Mouse (Mus musculus) MEL (cell line): ENCODE data around the gene 1110051M20Rik. TPM values are rescaled to one million over a fixed set of nuclear protein-coding genes. Genes with fewer than 3 reads are reported as not detected.
A peak's percentile ranks its signal among the peaks of the same experiment; 100 is the strongest.

Source experiments
- DNase-seq: peaks from one replicate; pipeline ENCODE4 v3.0.0; 2011; ENCODE audit warnings: low read depth, low spot score
- H3K27ac ChIP-seq: 2 replicates; pipeline ENCODE4 v1.5.1; 2012; ENCODE audit warnings: low read depth, mild to moderate bottlenecking, control low read depth, low read length, moderate library complexity; ENCODE audit not compliant: control insufficient read depth
- H3K27me3 ChIP-seq, 2 experiments: fragments of 150-350 bp in 1 of 2; sonication (generic) in 1 of 2; 2 replicates each; pipeline ENCODE4 v1.6.1; 2012; ENCODE audit warnings: low read length in 2 of 2, mild to moderate bottlenecking in 2 of 2, improper control_type of control experiment in 1 of 2, moderate library complexity in 1 of 2; ENCODE audit not compliant: insufficient read depth in 2 of 2, control insufficient read depth in 1 of 2
- H3K36me3 ChIP-seq, 2 experiments: 2 replicates each; pipeline ENCODE4 v1.6.1; 2012 to 2014; ENCODE audit warnings: low read length in 2 of 2, improper control_type of control experiment in 1 of 2, inconsistent platforms in 1 of 2, mild to moderate bottlenecking in 1 of 2; ENCODE audit not compliant: insufficient read depth in 2 of 2, control insufficient read depth in 1 of 2
- H3K4me1 ChIP-seq, 2 experiments: fragments of 150-350 bp in 1 of 2; sonication (generic) in 1 of 2; 2 replicates each; pipeline ENCODE4 v1.6.1; 2012; ENCODE audit warnings: low read length in 2 of 2, improper control_type of control experiment in 1 of 2, mild to moderate bottlenecking in 1 of 2; ENCODE audit not compliant: insufficient read depth in 2 of 2, control insufficient read depth in 1 of 2
- H3K4me3 ChIP-seq, 2 experiments: fragments of 150-350 bp in 1 of 2; sonication (generic) in 1 of 2; 2 replicates each; pipeline ENCODE4 v1.5.1; 2012; ENCODE audit warnings: low read depth in 2 of 2, low read length in 2 of 2, mild to moderate bottlenecking in 2 of 2, moderate library complexity in 2 of 2, control low read depth in 1 of 2, improper control_type of control experiment in 1 of 2; ENCODE audit not compliant: control insufficient read depth in 1 of 2, insufficient read depth in 1 of 2
- H3K79me2 ChIP-seq: 2 replicates; pipeline ENCODE4 v1.6.1; 2012; ENCODE audit warnings: mild to moderate bottlenecking, low read length, moderate library complexity; ENCODE audit not compliant: control insufficient read depth, poor library complexity, insufficient read depth
- H3K9ac ChIP-seq: 2 replicates; pipeline ENCODE4 v1.6.1; 2012; ENCODE audit warnings: low read depth, mild to moderate bottlenecking, control low read depth, low read length, moderate library complexity; ENCODE audit not compliant: control insufficient read depth, poor library complexity, severe bottlenecking
- H3K9me3 ChIP-seq: fragments of 150-350 bp; sonication (generic); replicated peaks from 2 replicates; pipeline ENCODE4 v1.6.1; 2012; ENCODE audit warnings: mild to moderate bottlenecking, low read length, improper control_type of control experiment, moderate library complexity; ENCODE audit not compliant: insufficient read depth
- BHLHE40 ChIP-seq: IDR thresholded peaks from 2 replicates; pipeline ENCODE4 v1.6.1; 2012; ENCODE audit warnings: low read depth, mild to moderate bottlenecking, inconsistent platforms, low read length, improper control_type of control experiment, borderline replicate concordance
- CHD2 ChIP-seq: IDR thresholded peaks from 2 replicates; pipeline ENCODE4 v1.6.1; 2011; ENCODE audit warnings: low read length, improper control_type of control experiment
- EP300 ChIP-seq, 2 experiments: IDR thresholded peaks; 2 replicates each; pipeline ENCODE4 v1.6.1; 2011; ENCODE audit warnings: improper control_type of control experiment in 2 of 2, low read length in 2 of 2, low read depth in 1 of 2, mild to moderate bottlenecking in 1 of 2
- ETS1 ChIP-seq: IDR thresholded peaks from 2 replicates; pipeline ENCODE4 v1.6.1; 2012; ENCODE audit warnings: low read depth, mild to moderate bottlenecking, inconsistent platforms, low read length, improper control_type of control experiment, moderate library complexity
- GATA1 ChIP-seq: IDR thresholded peaks from 2 replicates; pipeline ENCODE4 v1.6.1; 2011; ENCODE audit warnings: low read depth, low read length, improper control_type of control experiment
- MAFK ChIP-seq: IDR thresholded peaks from 2 replicates; pipeline ENCODE4 v1.6.1; 2011; ENCODE audit warnings: low read depth, mild to moderate bottlenecking, low read length, improper control_type of control experiment, borderline replicate concordance
- MEF2A ChIP-seq: IDR thresholded peaks from 2 replicates; pipeline ENCODE4 v1.6.1; 2014; ENCODE audit warnings: low read depth, mild to moderate bottlenecking, inconsistent platforms, low read length, improper control_type of control experiment; ENCODE audit not compliant: poor library complexity, insufficient replicate concordance, severe bottlenecking; ENCODE audit errors: extremely low read depth
- RCOR1 ChIP-seq: IDR thresholded peaks from 2 replicates; pipeline ENCODE4 v1.6.1; 2012; ENCODE audit warnings: low read depth, mild to moderate bottlenecking, inconsistent platforms, low read length, improper control_type of control experiment
- TAL1 ChIP-seq: IDR thresholded peaks from 2 replicates; pipeline ENCODE4 v1.6.1; 2012; ENCODE audit warnings: mild to moderate bottlenecking, inconsistent platforms, low read length, moderate library complexity, mixed read lengths
- TCF12 ChIP-seq: IDR thresholded peaks from 2 replicates; pipeline ENCODE4 v1.6.1; 2014; ENCODE audit warnings: low read depth, mild to moderate bottlenecking, inconsistent platforms, low read length, improper control_type of control experiment, moderate library complexity
- USF2 ChIP-seq, 2 experiments: IDR thresholded peaks; 2 replicates each; pipeline ENCODE4 v1.6.1; 2011 to 2012; ENCODE audit warnings: improper control_type of control experiment in 2 of 2, low read length in 2 of 2, borderline replicate concordance in 1 of 2, inconsistent platforms in 1 of 2, low read depth in 1 of 2, mild to moderate bottlenecking in 1 of 2; ENCODE audit not compliant: insufficient read depth in 1 of 2
- polyA plus RNA-seq, 2 experiments: library from polyadenylated mRNA; stranded (reverse) in 1 of 2; unstranded in 1 of 2; fragments of >175 nt in 1 of 2; fragments of >200 nt in 1 of 2; gene quantifications; 2 replicates each; pipeline versions ENCODE4 v1.2.1 to v1.2.4; 2012; ENCODE audit warnings: low replicate concordance in 2 of 2, low read depth in 1 of 2; ENCODE audit not compliant: insufficient read length in 2 of 2, insufficient read depth in 1 of 2, missing spikeins in 1 of 2
- total RNA-seq: library from RNA; depleted of rRNA; stranded (reverse); fragments of 300-350 nt; gene quantifications from 2 replicates; pipeline ENCODE4 v1.2.3, GENCODE M21; 2012

1110051M20Rik gene
- total and polyA plus RNA-seq, 3 experiments: 23.0 to 23.3 TPM; not detected in 1

- TF ChIP-seq MAFK (0 out of 2 replicates have a peak, but pooled peaks have one; percentile 21), ETS1 (peak; percentile 83), TCF12 (peak; percentile 83)
Measured at GRCm38 (mm10) chr2:91452658-91453057, 8.2 kb upstream of the 1110051M20Rik start (continued).

GRCm38 (mm10) chr2:91450316-91450715 lies 5.8 kb upstream of the 1110051M20Rik start:
- no peaks in the 10 kb centered on the region for H3K27me3 ChIP-seq
- TF ChIP-seq MEF2A (no peak), USF2 (IDR thresholded peaks at IDR 0.05; ENCODE audit: borderline replicate concordance in 1 of 2, insufficient read depth in 1 of 2, low read depth in 1 of 2, low read length in 2 of 2) (no peak), GATA1 (no peak)
- peaks cover 0 to 3% of the 10 kb centered on the region in 2 experiments; a peak in 3 of 4 replicates for H3K4me1 ChIP-seq
- no peak overlapping the region for H3K27ac ChIP-seq
- H3K36me3 ChIP-seq: peaks cover 0 to 9% of the 10 kb centered on the region in 2 experiments; a peak in 2 of 4 replicates
- no peak overlapping the region for H3K4me3 ChIP-seq
- no peaks in the 10 kb centered on the region for H3K79me2 ChIP-seq
- H3K9me3 ChIP-seq: no peaks in the 10 kb centered on the region
- no peak for DNase-seq
- H3K9ac ChIP-seq: no peak overlapping the region

GRCm38 (mm10) chr2:91449662-91450061 lies 5.2 kb upstream of the 1110051M20Rik start:
- Histone ChIP-seq H3K36me3 (peaks cover 0 to 15% of the 10 kb centered on the region in 2 experiments; a peak in 2 of 4 replicates), H3K4me1 (peaks cover 0 to 3% of the 10 kb centered on the region in 2 experiments; a peak in 3 of 4 replicates), H3K4me3 (no peak overlapping the region), H3K27me3 (no peaks in the 10 kb centered on the region), H3K9me3 (no peaks in the 10 kb centered on the region), H3K27ac (no peak overlapping the region), H3K79me2 (no peaks in the 10 kb centered on the region), H3K9ac (no peak overlapping the region)
- TF ChIP-seq CHD2 (no peak), TAL1 (no peak)
- DNase-seq: no peak

GRCm38 (mm10) chr2:91442241-91442640 lies 2.3 kb downstream of the 1110051M20Rik start:
- Histone ChIP-seq H3K36me3 (peaks cover 0 to 7% of the 10 kb centered on the region in 2 experiments; a peak in 2 of 4 replicates), H3K27ac (no peak overlapping the region), H3K9me3 (no peaks in the 10 kb centered on the region), H3K9ac (no peak overlapping the region), H3K79me2 (no peaks in the 10 kb centered on the region), H3K27me3 (no peaks in the 10 kb centered on the region), H3K4me3 (no peak overlapping the region), H3K4me1 (peaks cover 0 to 5% of the 10 kb centered on the region in 2 experiments; a peak in 2 of 4 replicates)
- DNase-seq: no peak
- TF ChIP-seq USF2 (IDR thresholded peaks at IDR 0.05; ENCODE audit: borderline replicate concordance in 1 of 2, insufficient read depth in 1 of 2, low read depth in 1 of 2, low read length in 2 of 2): no peak
- TF ChIP-seq EP300 (IDR thresholded peaks at IDR 0.05; ENCODE audit: low read depth in 1 of 2, low read length in 2 of 2): no peak
- no peak for TF ChIP-seq RCOR1
- TF ChIP-seq BHLHE40: no peak
